Mouse (Mus musculus): ENCODE measurements around the gene Batf3.

Gene Batf3

DNA sequence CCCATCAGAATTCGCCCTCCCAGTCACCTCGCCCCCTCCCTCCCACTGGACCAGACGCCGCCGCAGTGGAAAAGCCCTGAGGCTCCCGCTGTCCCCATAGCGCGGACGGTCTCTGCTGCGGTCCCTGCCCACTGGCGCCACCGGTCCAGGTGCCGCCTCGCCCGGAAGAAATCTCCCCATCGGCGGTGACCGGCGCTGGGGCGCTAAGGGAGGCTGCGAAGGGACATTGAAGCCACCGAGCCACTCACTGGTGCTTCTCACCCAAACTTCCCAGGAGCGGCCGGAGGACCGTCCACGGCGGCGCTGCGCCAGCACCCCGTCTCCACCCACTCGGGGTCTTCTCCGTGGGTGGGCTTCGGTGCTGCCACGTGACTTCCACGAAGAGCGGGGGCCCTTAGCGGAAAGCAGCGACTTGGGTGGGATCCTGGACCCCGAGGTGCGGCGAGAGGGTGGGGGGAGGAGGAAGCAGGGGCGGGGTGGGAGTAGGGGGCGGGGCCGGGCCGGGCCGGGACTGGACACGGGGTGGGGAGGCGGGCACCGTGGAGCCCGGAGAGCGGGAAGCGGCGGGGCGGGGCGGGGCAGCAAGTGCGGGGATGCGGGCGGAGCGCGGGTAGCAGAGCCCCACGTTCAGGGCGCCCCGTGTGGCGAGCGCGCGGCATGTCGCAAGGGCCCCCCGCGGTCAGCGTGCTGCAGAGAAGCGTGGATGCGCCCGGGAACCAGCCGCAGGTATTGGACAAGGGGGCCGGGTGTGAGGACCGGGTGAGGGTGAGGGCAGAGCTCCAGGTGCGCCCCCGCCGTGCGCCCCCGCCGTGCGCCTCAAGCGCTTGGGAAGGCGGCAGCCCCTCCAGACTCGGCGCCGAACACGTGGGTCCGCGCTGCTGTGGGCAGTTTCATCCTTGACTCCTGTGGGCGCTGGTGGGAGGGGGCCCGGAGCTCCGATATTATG lies at the start of gene Batf3:
TSS of gene Batf3 (plus strand) at position 46 of the 946 bp plus-strand sequence.
- CTCF ChIA-PET = interaction anchor here (2.0 kb wide), 1 partner anchor 15 kb away, joined by 6 read pairs; no protein-coding TSS in a partner anchor

DNA sequence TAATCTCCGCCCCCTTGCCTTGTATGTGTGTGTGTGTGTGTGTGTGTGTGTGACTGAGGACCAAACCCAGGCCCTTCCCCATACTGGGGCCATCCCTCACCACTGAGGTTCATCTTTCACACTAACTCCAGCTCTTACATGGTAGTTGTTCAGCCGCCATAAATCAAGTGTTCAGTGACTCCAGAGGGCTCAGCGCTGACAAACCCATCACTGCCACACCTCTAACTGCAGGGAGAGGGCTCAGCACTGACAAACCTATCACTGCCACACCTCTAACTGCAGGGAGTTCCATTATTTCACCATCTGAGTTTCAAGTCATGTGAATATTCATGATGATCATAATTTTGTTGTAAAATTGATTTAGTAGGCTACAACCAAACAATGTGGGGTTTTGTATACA lies 44.1 kb upstream of the Batf3 start:
- CTCF ChIA-PET = no interaction called here

DNA sequence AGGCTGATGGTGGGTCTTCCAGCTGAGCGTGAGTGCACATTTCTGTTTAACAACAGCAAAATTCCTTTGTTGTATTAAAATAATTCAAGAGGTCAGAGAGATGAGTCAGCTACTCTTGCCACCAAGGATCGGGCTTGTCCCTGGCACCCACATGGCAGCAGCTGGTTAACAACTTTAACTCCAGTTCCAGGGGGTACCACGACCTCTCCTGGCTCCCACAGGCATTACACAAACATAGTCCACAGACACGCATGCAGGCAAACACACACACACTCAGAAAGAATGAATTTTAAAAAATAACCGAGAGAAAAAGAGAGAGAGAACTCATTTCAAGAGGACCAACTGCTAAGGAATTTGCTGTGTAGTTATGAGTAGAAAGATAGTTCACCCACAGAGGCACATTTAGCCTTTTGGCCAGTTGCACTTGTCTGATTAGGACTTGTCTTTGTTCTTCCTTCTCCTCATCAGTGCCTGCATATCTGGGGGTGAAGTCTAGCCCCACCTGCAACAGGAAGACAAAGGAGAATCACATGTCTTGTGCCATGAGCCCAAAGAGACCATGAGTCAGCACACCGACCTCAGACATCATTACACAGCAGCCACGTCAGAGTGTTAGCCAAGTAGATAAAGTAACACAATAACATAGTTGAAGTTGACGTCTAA lies 42.6 kb upstream of the Batf3 start:
- CTCF ChIA-PET = no interaction called here

GRCm38 (mm10) chr1:191055533-191055873 lies 42.1 kb upstream of the Batf3 start:
- CTCF ChIA-PET = no interaction called here

GRCm38 (mm10) chr1:191057461-191057860 lies 40.2 kb upstream of the Batf3 start:
- CTCF ChIA-PET = no interaction called here

DNA sequence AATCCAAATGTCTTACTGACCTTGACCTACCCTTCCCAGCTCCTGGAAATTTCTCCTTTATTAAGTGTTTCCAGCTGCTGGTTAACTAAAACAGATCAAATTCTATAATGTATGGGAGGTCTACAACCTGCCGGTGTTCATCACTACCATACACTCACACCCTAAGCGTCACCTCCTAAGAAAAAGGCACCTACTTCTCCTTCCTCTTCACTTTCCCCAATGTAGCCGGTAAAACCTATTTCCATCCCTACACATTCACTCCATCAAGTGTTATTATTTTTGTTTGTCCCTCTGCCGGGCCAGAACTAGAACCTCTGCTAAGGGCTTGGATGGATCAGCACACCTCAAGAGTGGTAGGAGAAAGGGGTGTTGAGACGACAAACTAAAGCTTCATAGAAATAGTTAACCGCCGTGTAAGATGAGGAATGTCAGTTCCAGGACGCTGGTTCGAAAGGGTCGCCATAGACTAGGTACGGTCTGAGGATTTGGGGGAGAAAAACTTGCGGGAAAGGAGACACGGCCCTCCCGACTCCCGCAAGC lies 35.3 kb upstream of the Batf3 start:
- CTCF ChIA-PET = no interaction called here

DNA sequence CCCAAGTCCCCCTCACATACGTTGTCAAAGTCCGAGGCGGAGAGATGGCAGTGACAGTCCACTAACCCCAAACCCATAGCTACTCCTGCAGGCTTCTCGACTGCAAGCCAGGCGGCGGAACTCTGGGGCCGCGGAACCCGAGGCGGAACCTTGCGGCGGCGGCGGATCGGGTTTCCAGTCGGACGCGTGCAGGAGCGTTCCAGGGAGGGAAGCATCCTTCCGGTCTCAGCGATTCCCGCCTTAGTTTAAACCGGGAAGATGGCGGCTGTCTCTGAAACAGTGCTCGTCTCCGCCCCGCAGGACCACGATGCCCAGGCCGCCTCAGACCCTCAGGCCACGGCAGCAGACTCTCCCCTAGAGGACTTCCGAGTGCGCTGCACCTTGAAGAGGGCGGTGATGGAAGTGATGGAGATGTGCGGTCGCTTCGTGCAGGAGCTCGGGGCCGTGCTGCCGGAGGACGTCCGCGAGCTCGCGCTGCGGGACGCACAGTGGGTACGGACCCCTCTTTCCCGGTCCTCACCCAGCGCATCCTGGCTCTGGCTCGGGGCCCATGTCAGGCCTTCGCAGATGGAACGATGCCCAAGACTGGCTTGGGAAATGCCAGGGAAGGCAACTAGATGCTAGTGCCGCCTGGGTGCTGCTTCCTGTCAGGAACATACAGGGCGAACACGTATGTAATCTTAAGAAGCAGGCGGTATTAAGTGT lies 34.7 kb upstream of the Batf3 start, which contains the start of the genes Tatdn3 and Nsl1:
TSS of gene Tatdn3 (minus strand) at position 152 of the 705 bp plus-strand sequence.
TSS of gene Nsl1 (plus strand) at position 232 of the 705 bp plus-strand sequence.
- CTCF ChIA-PET = interaction anchor here (0.7 kb wide), 1 partner anchor 295 kb away, joined by 5 read pairs; no protein-coding TSS in a partner anchor

- CTCF ChIA-PET = interaction anchor here (0.7 kb wide), 1 partner anchor 296 kb away, joined by 5 read pairs; no protein-coding TSS in a partner anchor
These were observed 33.9 kb upstream of the Batf3 start for GRCm38 (mm10) chr1:191063700-191064099.

GRCm38 (mm10) chr1:191064535-191064934 lies 33.1 kb upstream of the Batf3 start:
- CTCF ChIA-PET = no interaction called here

DNA sequence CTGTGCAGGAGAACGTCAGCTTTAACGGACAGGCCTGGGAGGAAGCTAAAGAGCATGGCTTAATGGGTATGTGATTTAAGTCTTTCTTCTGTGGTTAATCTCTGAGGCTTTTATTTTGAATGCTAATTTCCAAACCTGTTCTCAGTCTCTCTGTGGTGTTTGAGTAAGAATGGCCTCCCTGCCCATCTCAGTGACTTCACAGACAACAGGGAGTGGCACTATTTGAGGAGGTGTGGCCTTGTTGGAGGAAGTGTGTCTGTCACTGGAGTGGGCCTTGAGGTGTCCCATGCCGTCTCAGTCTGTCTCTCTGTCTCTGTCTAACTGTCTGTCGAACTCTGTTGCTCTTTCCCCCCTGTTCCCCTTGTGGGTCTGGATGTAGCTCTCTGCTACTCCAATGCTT lies 32.5 kb upstream of the Batf3 start:
- CTCF ChIA-PET = no interaction called here

- CTCF ChIA-PET = no interaction called here
These were observed 29.3 kb upstream of the Batf3 start for GRCm38 (mm10) chr1:191068377-191068776.

GRCm38 (mm10) chr1:191070259-191070658 lies 27.4 kb upstream of the Batf3 start:
- CTCF ChIA-PET = no interaction called here

DNA sequence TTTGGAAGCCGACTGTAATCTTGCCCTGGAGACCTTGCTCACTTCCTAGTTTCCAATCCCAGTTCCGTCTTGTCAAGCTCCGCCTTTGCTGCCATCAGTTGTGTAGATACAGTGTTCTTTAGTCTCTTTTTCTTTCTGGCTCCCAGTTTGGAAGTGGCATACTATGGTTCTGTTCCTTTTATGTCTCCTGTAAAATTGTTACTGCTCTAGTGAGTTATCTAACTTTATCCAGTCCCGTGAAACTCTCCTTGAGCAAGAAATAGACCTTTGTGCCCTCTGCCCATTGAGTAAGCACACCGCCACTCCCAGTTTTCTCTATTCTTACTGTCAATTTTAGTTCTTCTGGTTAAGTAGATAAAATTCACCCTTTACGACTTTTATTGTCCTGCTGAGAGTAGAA lies 26.0 kb upstream of the Batf3 start:
- CTCF ChIA-PET = interaction anchor here (0.7 kb wide), 1 partner anchor 60 kb away, joined by 3 read pairs; no protein-coding TSS in a partner anchor

- CTCF ChIA-PET = interaction anchor here (0.7 kb wide), 2 partner anchors 12 to 60 kb away, joined by 3 read pairs; no protein-coding TSS in a partner anchor
These were observed 25.2 kb upstream of the Batf3 start for GRCm38 (mm10) chr1:191072329-191072913.

GRCm38 (mm10) chr1:191073001-191073400 lies 24.6 kb upstream of the Batf3 start:
- CTCF ChIA-PET = no interaction called here

- CTCF ChIA-PET = no interaction called here
These were observed 24.2 kb upstream of the Batf3 start for GRCm38 (mm10) chr1:191073486-191073885.

- CTCF ChIA-PET = no interaction called here
These were observed 22.3 kb upstream of the Batf3 start for GRCm38 (mm10) chr1:191075199-191075883.

- CTCF ChIA-PET = interaction anchor here (1.5 kb wide), 1 partner anchor 16 kb away, joined by 6 read pairs; no protein-coding TSS in a partner anchor
These were observed 14.4 kb upstream of the Batf3 start for GRCm38 (mm10) chr1:191083230-191083629.

- CTCF ChIA-PET = interaction anchor here (0.7 kb wide), 1 partner anchor 13 kb away, joined by 3 read pairs; no protein-coding TSS in a partner anchor
These were observed 12.6 kb upstream of the Batf3 start for GRCm38 (mm10) chr1:191084951-191085559.

DNA sequence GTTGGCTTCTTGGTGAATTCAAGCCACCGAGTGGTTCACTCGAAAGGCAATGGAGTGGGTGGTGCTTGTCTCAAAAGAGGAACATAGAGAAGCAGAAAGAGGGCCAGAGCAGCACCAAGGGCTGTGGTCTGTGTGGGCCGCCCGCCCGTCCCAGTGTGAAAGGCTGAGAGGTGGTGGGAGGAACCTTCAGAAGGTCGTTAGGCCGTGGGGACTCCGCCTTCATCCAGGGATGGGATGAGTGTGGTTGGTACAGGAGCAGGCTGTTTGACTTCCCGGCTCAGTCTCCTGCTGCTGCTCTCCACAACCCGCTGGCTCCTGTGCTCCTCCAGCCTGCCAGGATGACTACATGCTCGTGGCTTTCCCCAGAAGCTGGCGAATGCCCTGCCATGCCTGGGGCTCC lies 12.1 kb upstream of the Batf3 start:
- CTCF ChIA-PET = no interaction called here
